Mouse (Mus musculus) C2C12 (cell line): ENCODE measurements around the gene Arf1. TPM values are rescaled to one million over a fixed set of nuclear protein-coding genes. Genes with fewer than 3 reads are reported as not detected.
"Not testable (repeated sequence)": the region's sequence is repeated elsewhere in the genome, so short reads cannot be mapped to it uniquely, and the experiment has no call there.

ENCODE experiments used
- H3K27me3 ChIP-seq: one replicate; pipeline ENCODE4 v1.6.1; 2011; ENCODE audit not compliant: control insufficient read depth, insufficient read depth, insufficient read length
- H3K36me3 ChIP-seq: one replicate; pipeline ENCODE4 v1.6.1; 2011; ENCODE audit not compliant: control insufficient read depth, insufficient read depth
- H3K4me3 ChIP-seq: one replicate; pipeline ENCODE4 v1.5.1; 2011; ENCODE audit warnings: mild to moderate bottlenecking, control low read depth; ENCODE audit not compliant: poor library complexity, insufficient read depth, severe bottlenecking
- H3K79me2 ChIP-seq: one replicate; pipeline ENCODE4 v1.6.1; 2011; ENCODE audit not compliant: control insufficient read depth, insufficient read depth
- H3K79me3 ChIP-seq: one replicate; pipeline ENCODE4 v1.6.1; 2011; ENCODE audit warnings: low read depth, control low read depth
- H3ac ChIP-seq: one replicate; pipeline ENCODE3; 2011; ENCODE audit warnings: low read depth; ENCODE audit not compliant: control insufficient read depth, insufficient read length
- CEBPB ChIP-seq: IDR thresholded peaks from one replicate; pipeline ENCODE4 v1.6.1; 2011; ENCODE audit warnings: low read depth, mild to moderate bottlenecking, control low read depth, moderate library complexity
- CTCF ChIP-seq: IDR thresholded peaks from one replicate; pipeline ENCODE4 v1.5.1; 2011; ENCODE audit not compliant: control insufficient read depth, insufficient read depth, insufficient read length
- FOSL1 ChIP-seq: IDR thresholded peaks from one replicate; pipeline ENCODE4 v1.8.0; 2011; ENCODE audit warnings: mild to moderate bottlenecking, low read length; ENCODE audit not compliant: poor library complexity, insufficient read depth, severe bottlenecking
- MAX ChIP-seq: IDR thresholded peaks from one replicate; pipeline ENCODE4 v1.6.1; 2011; ENCODE audit warnings: mild to moderate bottlenecking, control low read depth
- MYOD1 ChIP-seq: IDR thresholded peaks from one replicate; pipeline ENCODE4 v1.6.1; 2011; ENCODE audit warnings: low read depth; ENCODE audit not compliant: control insufficient read depth, insufficient read length
- MYOG ChIP-seq: IDR thresholded peaks from one replicate; pipeline ENCODE4 v1.6.1; 2011; ENCODE audit not compliant: control insufficient read depth, insufficient read length; ENCODE audit errors: extremely low read depth
- USF1 ChIP-seq: IDR thresholded peaks from one replicate; pipeline ENCODE4 v1.6.1; 2011; ENCODE audit warnings: low read depth, mild to moderate bottlenecking, control low read depth, moderate library complexity
- polyA plus RNA-seq: library from polyadenylated mRNA; unstranded; fragments of >200 nt; fragmentation: generic; extraction: Trizol; gene quantifications from one replicate; pipeline ENCODE4 v1.2.1, GENCODE M21; 2012; ENCODE audit warnings: missing spikeins

Arf1 gene
- polyA plus RNA-seq, 1 experiment = 636 TPM

DNA sequence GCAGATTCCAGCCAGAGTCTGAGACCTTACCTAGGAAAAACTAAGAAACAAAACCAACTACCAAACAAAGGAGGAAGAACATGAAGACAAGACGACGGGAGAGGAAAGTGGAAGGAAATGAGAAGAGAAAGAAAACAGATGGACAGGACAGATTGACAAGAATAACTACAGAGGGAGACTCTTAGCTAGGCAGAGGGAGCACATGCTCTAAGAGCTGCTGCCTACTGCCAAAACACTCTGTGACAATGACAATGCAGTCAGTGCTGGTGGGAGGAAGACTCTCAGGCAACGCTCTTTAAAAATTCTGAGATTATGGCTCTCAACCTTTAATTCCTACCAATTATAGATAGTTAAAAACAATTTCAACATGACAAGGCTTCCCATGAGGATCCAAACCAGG is 11.1 kb downstream of the Arf1 start:
- TF ChIP-seq MYOG (no peak), MAX (no peak), FOSL1 (no peak), CTCF (no peak), CEBPB (no peak), MYOD1 (no peak), USF1 (no peak)
- Histone ChIP-seq H3K79me3 (peaks cover 93% of the 10 kb centered on the region), H3ac (no peak overlapping the region), H3K4me3 (no peak overlapping the region), H3K79me2 (peaks cover 100% of the 10 kb centered on the region), H3K36me3 (peaks cover 94% of the 10 kb centered on the region), H3K27me3 (no peaks in the 10 kb centered on the region)

DNA sequence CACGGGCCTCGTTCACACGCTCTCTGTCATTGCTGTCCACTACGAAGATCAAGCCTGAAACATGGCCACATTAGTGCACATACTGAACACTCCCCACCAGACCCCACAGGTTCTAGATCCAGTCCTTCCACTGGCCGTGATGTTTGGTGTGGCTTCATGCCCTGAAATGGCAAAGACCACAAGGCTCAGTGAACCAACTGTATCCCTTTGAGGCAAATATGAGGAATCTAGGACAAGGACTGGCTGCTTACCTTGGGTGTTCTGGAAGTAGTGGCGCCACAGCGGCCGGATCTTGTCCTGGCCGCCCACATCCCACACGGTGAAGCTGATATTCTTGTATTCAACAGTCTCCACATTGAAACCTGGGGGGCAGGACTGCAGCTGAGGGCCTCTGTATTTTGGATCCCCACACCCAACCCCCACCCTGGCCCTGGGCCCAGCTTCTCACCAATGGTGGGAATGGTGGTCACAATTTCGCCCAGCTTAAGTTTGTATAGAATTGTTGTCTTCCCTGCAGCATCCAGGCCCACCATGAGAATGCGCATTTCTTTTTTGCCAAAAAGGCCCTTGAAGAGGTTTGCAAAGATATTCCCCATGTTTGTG is 15.1 kb downstream of the Arf1 start:
- Histone ChIP-seq H3K79me2 (peaks cover 97% of the 10 kb centered on the region), H3K4me3 (no peak overlapping the region), H3K27me3 (no peaks in the 10 kb centered on the region), H3ac (no peak overlapping the region), H3K79me3 (peaks cover 60% of the 10 kb centered on the region), H3K36me3 (peaks cover 82% of the 10 kb centered on the region)
- TF ChIP-seq USF1 = no peak
- no peak for TF ChIP-seq CEBPB
- TF ChIP-seq MYOD1 = no peak
- TF ChIP-seq MAX = no peak
- no peak for TF ChIP-seq FOSL1
- no peak for TF ChIP-seq CTCF
- TF ChIP-seq MYOG = no peak

DNA sequence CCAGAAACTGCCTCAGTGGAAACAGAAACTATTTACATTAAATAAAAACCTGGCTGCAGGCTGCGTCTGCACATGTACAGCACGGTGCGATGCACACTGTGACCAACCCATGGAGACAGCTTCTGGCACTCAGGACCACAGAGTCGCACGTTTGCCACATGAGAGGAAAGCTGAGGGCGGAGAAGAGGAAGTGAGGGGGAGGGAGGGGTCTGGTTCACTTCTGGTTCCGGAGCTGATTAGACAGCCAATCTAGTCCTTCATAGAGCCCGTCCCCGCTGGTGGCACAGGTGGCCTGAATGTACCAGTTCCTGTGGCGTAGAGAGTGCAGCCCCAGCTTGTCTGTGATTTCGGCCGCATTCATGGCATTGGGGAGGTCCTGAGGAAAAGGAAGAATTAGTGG is 15.8 kb downstream of the Arf1 start:
- peaks cover 76% of the 10 kb centered on the region for H3K36me3 ChIP-seq
- peaks cover 53% of the 10 kb centered on the region for H3K79me3 ChIP-seq
- H3ac ChIP-seq, H3K4me3 ChIP-seq, H3K27me3 ChIP-seq: not testable (repeated sequence)
- H3K79me2 ChIP-seq = peaks cover 90% of the 10 kb centered on the region

DNA sequence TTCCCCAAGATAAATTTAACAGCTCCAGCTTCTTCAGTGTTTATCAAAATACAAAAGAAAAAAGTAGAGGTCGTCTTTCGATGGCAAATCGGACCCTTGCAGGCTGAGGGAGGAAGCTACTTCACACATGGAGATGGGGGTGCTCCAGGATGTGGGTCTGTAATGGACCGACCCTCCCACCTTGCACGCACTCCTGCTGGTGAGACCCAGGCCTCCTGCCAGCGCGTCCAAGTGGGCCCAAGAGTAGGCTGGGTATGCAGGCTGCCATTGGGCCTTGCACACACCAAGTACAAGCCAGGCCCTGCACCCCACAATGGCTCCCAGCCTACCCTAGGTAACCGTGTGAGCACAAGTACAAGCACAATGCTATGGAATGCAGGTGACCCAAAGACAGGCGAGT is 16.5 kb downstream of the Arf1 start:
- Histone ChIP-seq H3K79me2 (peaks cover 83% of the 10 kb centered on the region), H3K79me3 (peaks cover 45% of the 10 kb centered on the region), H3K36me3 (peaks cover 71% of the 10 kb centered on the region)
- not testable (repeated sequence) for H3K4me3 ChIP-seq, H3K27me3 ChIP-seq, H3ac ChIP-seq

DNA sequence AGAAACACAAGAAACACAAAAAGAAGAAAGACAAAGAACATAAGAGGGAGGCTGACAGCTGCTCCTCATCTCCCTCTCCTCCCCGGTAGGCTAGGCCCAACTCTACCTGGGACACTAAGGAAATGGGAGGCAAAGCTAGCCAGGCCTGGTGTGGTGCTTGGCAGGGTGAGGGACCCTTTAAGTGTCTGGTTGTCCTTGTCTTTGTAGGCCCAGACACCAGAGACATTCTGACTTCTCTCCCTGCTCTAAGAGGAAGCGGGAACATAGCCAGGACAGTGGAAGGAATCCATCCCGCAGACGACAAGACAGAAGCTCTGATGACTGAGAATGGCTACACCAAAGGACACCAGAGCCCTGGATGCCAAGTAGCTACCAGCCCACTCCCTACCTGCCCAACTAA is 18.1 kb downstream of the Arf1 start:
- TF ChIP-seq MAX (no peak), MYOG (no peak), USF1 (no peak), MYOD1 (no peak), FOSL1 (no peak), CTCF (no peak), CEBPB (no peak)

DNA sequence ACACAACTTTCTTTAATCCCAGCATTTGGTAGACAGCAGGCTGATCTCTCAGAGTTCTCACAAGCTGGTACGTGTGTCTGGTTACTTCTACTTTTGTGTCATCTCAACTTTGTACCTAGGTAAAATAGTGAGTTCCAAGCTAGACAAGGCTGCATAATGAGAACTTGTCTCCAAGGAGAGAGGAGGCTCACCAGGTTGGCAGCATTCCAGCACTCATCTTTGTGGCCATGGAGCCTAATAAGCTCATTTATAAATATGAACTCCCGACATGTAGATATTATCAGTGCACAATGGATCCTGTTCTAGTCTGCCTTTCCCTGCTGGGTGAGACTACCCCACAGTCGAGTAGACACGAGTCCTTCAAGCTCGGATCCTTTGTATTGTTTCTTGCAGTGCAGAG is 18.5 kb downstream of the Arf1 start:
- TF ChIP-seq FOSL1 (no peak), MYOD1 (no peak), CTCF (no peak), MAX (no peak), CEBPB (no peak), MYOG (no peak), USF1 (no peak)
- Histone ChIP-seq H3K4me3 (no peak overlapping the region), H3K79me2 (peaks cover 63% of the 10 kb centered on the region), H3K79me3 (peaks cover 26% of the 10 kb centered on the region), H3K27me3 (no peaks in the 10 kb centered on the region), H3ac (no peak overlapping the region), H3K36me3 (peaks cover 67% of the 10 kb centered on the region)

More for the DNA sequence above, 18.1 kb downstream of the Arf1 start:
- Histone ChIP-seq H3K79me2 (peaks cover 67% of the 10 kb centered on the region), H3ac (no peak overlapping the region), H3K79me3 (peaks cover 30% of the 10 kb centered on the region), H3K36me3 (peaks cover 68% of the 10 kb centered on the region), H3K27me3 (no peaks in the 10 kb centered on the region), H3K4me3 (no peak overlapping the region)
